Mouse (Mus musculus): Measurements from ENCODE around the gene Trim80.

DNA sequence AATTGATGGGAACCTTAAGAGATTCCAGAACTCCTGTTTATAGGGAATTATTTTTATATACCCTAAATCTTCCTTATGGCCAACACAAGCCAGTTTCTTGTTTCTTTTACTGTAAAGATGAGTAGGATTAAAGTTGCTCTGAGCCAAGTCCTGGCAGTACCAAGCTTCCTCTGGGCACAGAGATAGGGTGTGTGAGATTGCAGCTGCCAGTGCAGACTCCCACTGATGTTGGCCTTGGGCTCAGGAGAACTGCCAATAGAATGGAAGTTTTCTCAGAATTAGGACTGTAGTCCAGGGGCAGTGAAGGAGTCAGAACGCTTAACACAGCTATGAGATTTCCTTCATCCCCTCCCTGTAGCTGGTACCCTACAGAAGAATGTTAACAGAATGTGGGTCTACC, 19.0 kb upstream of the Trim80 start:
- TF ChIP-seq EP300 (IDR thresholded peaks at IDR 0.05; ENCODE audit: low read depth): no peak
- no peak for TF ChIP-seq CTCF (IDR thresholded peaks at IDR 0.05; ENCODE audit: low read depth)

Measured in heart, postnatal 0 days (tissue).